Mouse (Mus musculus): ENCODE data around the gene Twist1.

Gene Twist1

GRCm38 (mm10) chr12:33966490-33967415 lies 9.3 kb downstream of the Twist1 start:
- DNase-seq (ENCODE audit: low spot score in 2 of 2): peak in 1 of 2 experiments; percentile 10

- no peak for DNase-seq (ENCODE audit: low spot score in 2 of 2)
Observed at GRCm38 (mm10) chr12:33967514-33967913, 10.0 kb downstream of the Twist1 start.

- DNase-seq (ENCODE audit: low spot score in 2 of 2): no peak
Observed at GRCm38 (mm10) chr12:33968041-33968897, 10.8 kb downstream of the Twist1 start.

GRCm38 (mm10) chr12:33968898-33969178 lies 11.4 kb downstream of the Twist1 start:
- no peak for DNase-seq (ENCODE audit: low spot score in 2 of 2)

- no peak for DNase-seq (ENCODE audit: low spot score in 2 of 2)
Observed at GRCm38 (mm10) chr12:33980159-33980558, 22.7 kb downstream of the Twist1 start.

- peak in 1 of 2 experiments; percentile 9 for DNase-seq (ENCODE audit: low spot score in 2 of 2)
Observed at GRCm38 (mm10) chr12:33981433-33981832, 24.0 kb downstream of the Twist1 start.

- DNase-seq (ENCODE audit: low spot score in 2 of 2): no peak
Observed at GRCm38 (mm10) chr12:33993127-33993526, 35.7 kb downstream of the Twist1 start.

Measured in urinary bladder, postnatal 36 days (tissue).